Mouse (Mus musculus) mouse trophoblast stem cell (cell line): Measurements from ENCODE around the gene Jmjd8.

Experiments used
- in situ Hi-C, 2 experiments: fragments of 300-500 bp; cut with MseI, MboI; formaldehyde crosslinking; loops; 2 replicates in 1 of 2; 3 replicates in 1 of 2; pipeline ENCODE4 v1.15.1; 2025

The Jmjd8 gene

GRCm38 (mm10) chr17:25808789-25809605 is 19.7 kb upstream of the Jmjd8 start, which contains the start of gene Fbxl16:
TSS of gene Fbxl16 (plus strand) at chr17:25809085.
- in situ Hi-C loops: no loop called here

DNA sequence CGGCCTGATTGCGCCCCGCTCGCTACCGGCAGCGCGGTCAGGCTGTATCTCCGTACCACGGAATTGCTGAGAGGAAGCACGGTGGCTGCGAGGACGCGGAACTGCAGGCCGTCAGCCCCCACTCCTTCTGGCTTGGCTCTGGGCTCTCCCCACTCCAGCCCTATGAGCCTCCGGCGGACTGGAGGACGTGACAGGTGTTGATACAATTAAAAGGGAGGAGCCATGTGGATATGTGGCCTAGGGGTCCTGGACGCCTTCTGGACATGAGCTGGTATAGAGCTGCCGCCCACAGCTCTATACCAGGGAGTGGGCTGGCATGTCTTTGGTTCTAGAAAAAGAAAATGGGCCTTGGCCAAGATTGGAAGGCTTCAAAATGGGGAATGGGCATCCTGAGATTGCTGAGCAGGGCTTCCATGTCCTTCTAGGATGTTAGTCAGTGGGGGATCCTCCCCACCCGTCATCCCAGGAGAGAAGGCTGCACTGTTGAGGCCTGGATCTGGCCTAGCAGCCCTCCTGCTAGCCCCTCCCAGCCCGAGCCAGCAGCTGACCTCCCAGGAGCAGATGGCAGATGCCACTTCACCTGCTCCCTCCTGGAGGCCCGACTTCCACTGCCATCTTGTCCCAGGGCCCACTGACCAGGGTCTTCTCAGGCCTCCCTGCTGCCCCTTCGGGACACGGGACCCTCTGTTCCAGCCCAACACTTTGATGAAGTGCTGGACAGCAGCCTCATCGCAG is 18.9 kb upstream of the Jmjd8 start:
- in situ Hi-C loops: no loop called here

- in situ Hi-C loops: no loop called here
These were observed 17.8 kb upstream of the Jmjd8 start for GRCm38 (mm10) chr17:25810890-25811289.

DNA sequence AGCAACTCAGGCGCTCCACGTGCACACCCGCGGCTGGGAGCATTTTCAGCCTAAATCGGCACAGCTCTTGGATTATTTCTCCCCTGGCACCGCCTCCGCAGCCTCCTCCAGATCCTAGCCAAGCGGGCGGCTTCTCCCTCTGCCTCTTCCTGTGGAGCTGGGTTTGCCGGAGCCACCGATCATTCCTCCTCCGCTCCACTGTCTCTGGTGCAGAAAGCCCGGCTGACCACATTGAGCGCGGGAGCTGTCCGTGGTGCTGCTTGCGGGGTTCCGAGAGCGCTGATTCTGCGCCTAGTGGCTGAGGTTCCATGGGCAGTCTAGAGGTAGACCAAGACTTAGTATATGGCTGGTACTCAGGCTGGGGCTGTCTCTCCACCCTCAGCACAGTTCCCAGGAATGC is 15.2 kb upstream of the Jmjd8 start:
- in situ Hi-C loops: no loop called here

- in situ Hi-C loops: no loop called here
These were observed 11.0 kb upstream of the Jmjd8 start for GRCm38 (mm10) chr17:25817662-25818061.

- in situ Hi-C loops: no loop called here
These were observed 9.6 kb upstream of the Jmjd8 start for GRCm38 (mm10) chr17:25818851-25819780.

- in situ Hi-C loops: no loop called here
These were observed 5.2 kb upstream of the Jmjd8 start, which contains the start of gene Wdr24 for GRCm38 (mm10) chr17:25823452-25823851. TSS of gene Wdr24 (plus strand) at chr17:25823627.

GRCm38 (mm10) chr17:25824362-25825142 is 4.1 kb upstream of the Jmjd8 start:
- in situ Hi-C loops: no loop called here

GRCm38 (mm10) chr17:25825311-25825710 is 3.4 kb upstream of the Jmjd8 start:
- in situ Hi-C loops: no loop called here

DNA sequence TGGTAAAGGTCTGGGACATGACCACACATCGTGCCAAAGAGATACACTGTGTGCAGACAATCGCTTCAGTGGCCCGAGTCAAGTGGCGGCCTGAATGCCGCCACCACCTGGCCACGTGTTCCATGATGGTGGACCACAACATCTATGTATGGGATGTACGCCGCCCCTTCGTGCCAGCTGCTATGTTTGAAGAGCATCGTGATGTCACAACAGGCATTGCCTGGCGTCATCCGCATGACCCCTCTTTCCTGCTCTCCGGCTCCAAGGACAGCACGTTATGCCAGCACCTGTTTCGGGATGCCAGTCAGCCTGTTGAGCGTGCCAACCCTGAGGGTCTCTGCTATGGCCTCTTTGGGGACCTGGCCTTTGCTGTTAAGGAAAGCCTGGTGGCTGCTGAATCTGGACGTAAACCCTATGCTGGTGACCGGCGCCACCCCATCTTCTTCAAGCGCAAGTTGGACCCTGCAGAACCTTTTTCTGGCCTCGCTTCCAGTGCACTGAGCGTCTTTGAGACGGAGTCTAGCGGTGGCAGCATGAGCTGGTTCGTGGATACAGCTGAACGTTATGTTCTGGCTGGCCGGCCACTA is 2.6 kb upstream of the Jmjd8 start:
- in situ Hi-C loops: no loop called here

GRCm38 (mm10) chr17:25827011-25827410 is 1.7 kb upstream of the Jmjd8 start:
- in situ Hi-C loops: no loop called here

DNA sequence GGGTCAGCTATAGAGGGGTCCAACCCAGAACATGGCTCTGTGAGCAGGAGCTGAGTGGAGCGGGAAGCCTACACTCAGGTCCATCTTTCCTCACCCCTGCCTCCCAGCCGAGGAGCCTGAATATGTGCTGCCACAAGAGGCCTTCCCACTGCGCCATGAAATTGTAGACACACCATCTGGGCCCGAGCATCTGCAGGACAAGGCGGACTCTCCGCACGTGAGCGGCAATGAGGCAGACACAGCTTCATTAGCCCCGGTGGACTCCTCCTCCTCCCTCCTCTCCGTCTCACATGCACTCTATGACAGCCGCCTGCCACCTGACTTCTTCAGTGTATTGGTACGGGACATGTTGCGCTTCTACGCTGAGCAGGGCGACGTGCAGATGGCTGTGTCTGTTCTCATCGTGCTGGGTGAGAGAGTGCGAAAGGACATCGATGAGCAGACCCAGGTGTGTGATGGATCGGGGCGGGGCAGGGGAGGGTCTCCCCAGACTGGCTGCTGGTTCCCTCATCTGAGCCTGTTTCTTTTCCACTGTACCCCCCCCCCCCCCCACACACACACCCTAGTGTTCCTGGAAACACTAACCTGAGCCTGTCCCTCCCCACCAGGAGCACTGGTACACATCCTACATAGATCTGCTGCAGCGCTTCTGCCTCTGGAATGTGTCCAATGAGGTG is 983 bp upstream of the Jmjd8 start:
- in situ Hi-C loops: no loop called here

DNA sequence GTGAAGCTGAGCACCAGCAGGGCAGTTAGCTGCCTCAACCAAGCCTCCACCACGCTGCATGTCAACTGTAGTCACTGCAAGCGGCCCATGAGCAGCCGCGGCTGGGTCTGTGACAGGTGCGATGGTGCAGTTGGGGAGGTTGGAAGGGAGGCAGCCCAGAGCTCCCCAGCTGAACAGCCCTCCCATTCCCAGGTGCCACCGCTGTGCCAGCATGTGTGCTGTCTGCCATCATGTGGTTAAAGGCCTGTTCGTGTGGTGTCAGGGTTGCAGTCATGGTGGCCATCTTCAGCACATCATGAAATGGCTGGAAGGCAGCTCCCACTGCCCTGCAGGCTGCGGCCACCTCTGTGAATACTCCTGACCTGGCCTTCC is 458 bp upstream of the Jmjd8 start:
- in situ Hi-C loops: no loop called here

DNA sequence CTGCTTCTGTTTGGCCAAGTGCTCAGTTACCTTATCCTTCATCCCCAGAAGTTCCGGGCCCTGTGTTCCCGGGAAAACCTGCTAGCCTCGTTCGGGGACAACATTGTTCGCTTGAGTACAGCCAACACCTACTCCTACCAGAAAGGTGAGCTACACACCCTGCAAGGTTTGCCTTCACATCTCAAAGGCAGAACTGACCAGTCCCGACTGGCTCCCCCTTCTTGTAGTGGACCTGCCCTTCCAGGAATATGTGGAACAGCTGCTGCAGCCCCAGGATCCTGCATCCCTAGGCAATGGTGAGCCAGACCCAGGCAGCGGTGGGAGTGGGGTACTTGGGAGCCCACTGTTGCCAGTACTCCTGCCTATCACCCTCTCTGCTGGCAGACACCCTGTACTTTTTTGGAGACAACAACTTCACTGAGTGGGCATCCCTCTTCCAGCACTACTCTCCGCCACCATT is 921 bp downstream of the Jmjd8 start:
- in situ Hi-C loops: no loop called here

DNA sequence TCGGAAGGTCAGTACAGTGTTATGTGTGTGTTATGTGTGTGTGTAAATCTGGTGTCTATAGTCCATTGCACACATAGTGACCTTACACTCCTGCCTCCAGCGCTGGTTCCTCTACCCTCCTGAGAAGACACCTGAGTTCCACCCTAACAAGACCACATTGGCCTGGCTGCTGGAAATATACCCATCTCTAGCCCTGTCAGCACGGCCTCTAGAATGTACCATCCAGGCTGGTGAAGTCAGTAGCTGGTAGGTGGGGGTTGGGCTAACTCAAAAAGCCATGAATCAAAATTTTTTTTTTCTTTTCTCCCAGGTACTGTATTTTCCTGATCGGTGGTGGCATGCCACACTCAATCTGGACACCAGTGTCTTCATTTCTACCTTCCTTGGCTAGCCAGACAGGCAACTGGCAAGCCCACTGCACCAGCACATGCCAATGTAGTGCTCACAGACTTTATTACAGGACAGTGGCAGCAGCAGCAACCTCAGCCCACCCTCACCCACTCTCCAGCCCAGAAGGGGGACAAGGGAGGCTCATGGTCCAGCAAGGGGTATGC is 1.6 kb downstream of the Jmjd8 start:
- in situ Hi-C loops: no loop called here

- in situ Hi-C loops: no loop called here
These were observed 2.3 kb downstream of the Jmjd8 start for GRCm38 (mm10) chr17:25830806-25831431.

DNA sequence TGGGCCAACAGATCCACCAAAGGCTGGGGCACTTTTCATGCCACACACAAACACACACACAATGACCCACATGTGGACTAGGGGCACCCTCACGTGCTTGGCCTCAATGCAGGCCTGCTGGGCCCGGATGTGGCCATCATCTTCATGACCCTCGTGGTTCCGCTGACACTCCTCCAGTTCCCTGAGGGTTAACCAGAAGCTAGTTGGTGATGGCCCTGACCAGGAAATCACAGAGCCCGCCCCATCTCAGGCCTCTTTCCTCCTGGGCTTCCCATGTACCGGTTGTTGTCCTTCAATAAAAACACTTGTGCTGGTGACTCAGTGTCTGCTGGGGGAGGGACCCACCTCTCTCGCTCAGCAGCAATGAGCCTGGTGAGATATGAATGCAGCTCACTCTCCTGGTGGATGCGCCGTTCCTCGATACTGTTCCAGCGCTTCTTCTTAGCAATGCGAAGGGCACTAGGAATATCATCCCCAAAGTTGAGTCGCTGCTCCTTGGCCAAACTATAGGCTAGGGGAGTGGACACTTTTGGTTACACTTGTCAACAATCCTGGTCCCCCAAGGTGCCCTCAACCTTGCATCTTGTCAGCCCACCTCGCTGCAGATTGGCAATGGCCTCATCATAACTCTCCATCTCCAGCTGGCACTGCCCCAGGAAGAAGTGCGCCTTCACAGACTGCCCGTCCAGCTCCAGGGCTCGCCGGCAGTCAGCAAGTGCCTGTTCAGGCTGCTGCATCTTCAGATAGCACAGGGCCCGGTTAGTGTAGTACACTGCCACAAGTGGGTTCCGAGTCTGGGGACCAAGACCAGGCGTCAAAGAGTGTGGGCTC is 3.0 kb downstream of the Jmjd8 start:
- in situ Hi-C loops: no loop called here
